Mouse (Mus musculus): Measurements from ENCODE around the gene Fgb.

GRCm38 (mm10) chr3:83027546-83028251, 22.0 kb downstream of the Fgb start:
- no peak for TF ChIP-seq CTCF (IDR thresholded peaks at IDR 0.05; ENCODE audit: control insufficient read depth, insufficient read depth, insufficient replicate concordance, low read depth, low read length)
- TF ChIP-seq POLR2A (IDR thresholded peaks at IDR 0.05; ENCODE audit: control insufficient read depth, low read depth, low read length) = no peak
